Mouse (Mus musculus): ENCODE results near the gene Ms4a10. TPM values are rescaled to one million over a fixed set of nuclear protein-coding genes. Genes with fewer than 3 reads are reported as not detected.

Gene Ms4a10
- polyA plus RNA-seq, 1 experiment from 2014 or later, result not detected

GRCm38 (mm10) chr19:10918321-10918991 is 56.0 kb downstream of the Ms4a10 start:
- Histone ChIP-seq H3K27ac (ENCODE audit: low read length) (no peak overlapping the region), H3K36me3 (ENCODE audit: insufficient read depth, low read length) (no peaks in the 10 kb centered on the region), H3K27me3 (replicated peaks; ENCODE audit: insufficient read depth, low read length) (no peaks in the 10 kb centered on the region), H3K4me1 (ENCODE audit: insufficient read depth, low read depth, low read length) (no peaks in the 10 kb centered on the region), H3K4me2 (replicated peaks; ENCODE audit: low read depth, low read length) (no peak overlapping the region), H3K9me3 (ENCODE audit: low read length) (no peaks in the 10 kb centered on the region), H3K9ac (replicated peaks; ENCODE audit: low read depth) (no peak overlapping the region), H3K4me3 (ENCODE audit: low read depth, low read length) (no peak overlapping the region)
- 0 out of 2 replicates have a peak, but pooled peaks have one; percentile 16 for ATAC-seq
- no peak for DNase-seq (ENCODE audit: low spot score)
- no peak for TF ChIP-seq CTCF (IDR thresholded peaks at IDR 0.05)
- TF ChIP-seq EP300 (IDR thresholded peaks at IDR 0.05), result no peak
- whole genome bisulfite sequencing, result 79% methylated on average over 10 of the region's 10 CpGs

GRCm38 (mm10) chr19:10916506-10916905 is 58.0 kb downstream of the Ms4a10 start:
- Histone ChIP-seq H3K9ac (replicated peaks; ENCODE audit: low read depth) (no peak overlapping the region), H3K4me2 (replicated peaks; ENCODE audit: low read depth, low read length) (no peak overlapping the region), H3K9me3 (ENCODE audit: low read length) (no peaks in the 10 kb centered on the region), H3K4me1 (ENCODE audit: insufficient read depth, low read depth, low read length) (no peaks in the 10 kb centered on the region), H3K36me3 (ENCODE audit: insufficient read depth, low read length) (no peaks in the 10 kb centered on the region), H3K27ac (ENCODE audit: low read length) (no peak overlapping the region), H3K27me3 (replicated peaks; ENCODE audit: insufficient read depth, low read length) (no peaks in the 10 kb centered on the region), H3K4me3 (ENCODE audit: low read depth, low read length) (no peak overlapping the region)
- 46% methylated on average over 5 of the region's 5 CpGs for WGBS
- no peak for DNase-seq (ENCODE audit: low spot score)
- TF ChIP-seq EP300 (IDR thresholded peaks at IDR 0.05) (no peak), CTCF (IDR thresholded peaks at IDR 0.05) (no peak)
- no peak for ATAC-seq

GRCm38 (mm10) chr19:10914870-10915269 is 59.6 kb downstream of the Ms4a10 start:
- Histone ChIP-seq H3K27me3 (replicated peaks; ENCODE audit: insufficient read depth, low read length) (no peaks in the 10 kb centered on the region), H3K9me3 (ENCODE audit: low read length) (no peaks in the 10 kb centered on the region), H3K4me3 (ENCODE audit: low read depth, low read length) (no peak overlapping the region), H3K4me2 (replicated peaks; ENCODE audit: low read depth, low read length) (no peak overlapping the region), H3K27ac (ENCODE audit: low read length) (no peak overlapping the region), H3K36me3 (ENCODE audit: insufficient read depth, low read length) (no peaks in the 10 kb centered on the region), H3K4me1 (ENCODE audit: insufficient read depth, low read depth, low read length) (no peaks in the 10 kb centered on the region), H3K9ac (replicated peaks; ENCODE audit: low read depth) (no peak overlapping the region)
- 59% methylated on average over 2 of the region's 2 CpGs for whole genome bisulfite sequencing
- DNase-seq (ENCODE audit: low spot score) (no peak), ATAC-seq (no peak)
- TF ChIP-seq EP300 (IDR thresholded peaks at IDR 0.05) (no peak), CTCF (IDR thresholded peaks at IDR 0.05) (no peak)

- H3K9me3 ChIP-seq (ENCODE audit: low read length), result no peaks in the 10 kb centered on the region
- H3K9ac ChIP-seq (replicated peaks; ENCODE audit: low read depth), result no peak overlapping the region
- no peak for ATAC-seq
Observed at GRCm38 (mm10) chr19:10914291-10914690, 60.2 kb downstream of the Ms4a10 start.

More at GRCm38 (mm10) chr19:10914291-10914690, 60.2 kb downstream of the Ms4a10 start:
- Histone ChIP-seq H3K4me3 (ENCODE audit: low read depth, low read length) (no peak overlapping the region), H3K4me2 (replicated peaks; ENCODE audit: low read depth, low read length) (no peak overlapping the region), H3K36me3 (ENCODE audit: insufficient read depth, low read length) (no peaks in the 10 kb centered on the region), H3K27me3 (replicated peaks; ENCODE audit: insufficient read depth, low read length) (no peaks in the 10 kb centered on the region), H3K27ac (ENCODE audit: low read length) (no peak overlapping the region), H3K4me1 (ENCODE audit: insufficient read depth, low read depth, low read length) (no peaks in the 10 kb centered on the region)
- TF ChIP-seq EP300 (IDR thresholded peaks at IDR 0.05) (no peak), CTCF (IDR thresholded peaks at IDR 0.05) (no peak)
- 45% methylated on average over 7 of the region's 7 CpGs for WGBS
- DNase-seq (ENCODE audit: low spot score), result peak; percentile 42

Other genes starting within 250 kb of the Ms4a10 start
- 0.48 and 0.68 TPM in 2 replicates for gene Cd5, start 235.7 kb downstream of the Ms4a10 start, polyA plus RNA-seq (2015; fragmentation: Nextera tagmentation; extraction: Ambion mirVana)
- gene Cd6, start 144.6 kb downstream of the Ms4a10 start, polyA plus RNA-seq (2015; fragmentation: Nextera tagmentation; extraction: Ambion mirVana), result not detected in 2 replicates
- gene Slc15a3, start 134.9 kb downstream of the Ms4a10 start, polyA plus RNA-seq (2015; fragmentation: Nextera tagmentation; extraction: Ambion mirVana), result 3.0 and 3.7 TPM in 2 replicates
- gene Tmem132a, start 104.7 kb downstream of the Ms4a10 start, polyA plus RNA-seq (2015; fragmentation: Nextera tagmentation; extraction: Ambion mirVana), result 15.1 and 18.9 TPM in 2 replicates
- gene Tmem109, start 92.7 kb downstream of the Ms4a10 start, polyA plus RNA-seq (2015; fragmentation: Nextera tagmentation; extraction: Ambion mirVana), result 143 and 155 TPM in 2 replicates
- 18.8 and 22.4 TPM in 2 replicates for gene Prpf19, start 79.4 kb downstream of the Ms4a10 start, polyA plus RNA-seq (2015; fragmentation: Nextera tagmentation; extraction: Ambion mirVana)
- not detected in 2 replicates for gene Zp1, start 54.0 kb downstream of the Ms4a10 start, polyA plus RNA-seq (2015; fragmentation: Nextera tagmentation; extraction: Ambion mirVana)
- gene Ptgdr2, start 37.5 kb downstream of the Ms4a10 start, polyA plus RNA-seq (2015; fragmentation: Nextera tagmentation; extraction: Ambion mirVana), result 0.36 and 0.45 TPM in 2 replicates
- 13.5 and 14.7 TPM in 2 replicates for gene Ccdc86, start 25.4 kb downstream of the Ms4a10 start, polyA plus RNA-seq (2015; fragmentation: Nextera tagmentation; extraction: Ambion mirVana)
- gene Ms4a15, start 18.6 kb upstream of the Ms4a10 start, polyA plus RNA-seq (2015; fragmentation: Nextera tagmentation; extraction: Ambion mirVana), result 0.15 and 0.37 TPM in 2 replicates
- gene Ms4a18, start 43.4 kb upstream of the Ms4a10 start, polyA plus RNA-seq (2015; fragmentation: Nextera tagmentation; extraction: Ambion mirVana), result not detected in 2 replicates
- 3.3 and 4.5 TPM in 2 replicates for gene Ms4a8a, start 106.4 kb upstream of the Ms4a10 start, polyA plus RNA-seq (2015; fragmentation: Nextera tagmentation; extraction: Ambion mirVana)
- not detected in 2 replicates for gene 1700017D01Rik, start 156.2 kb upstream of the Ms4a10 start, polyA plus RNA-seq (2015; fragmentation: Nextera tagmentation; extraction: Ambion mirVana)
- gene 1700025F22Rik, start 190.7 kb upstream of the Ms4a10 start, polyA plus RNA-seq (2015; fragmentation: Nextera tagmentation; extraction: Ambion mirVana), result not detected in 2 replicates
- not detected in 2 replicates for gene Ms4a13, start 222.1 kb upstream of the Ms4a10 start, polyA plus RNA-seq (2015; fragmentation: Nextera tagmentation; extraction: Ambion mirVana)